Mouse (Mus musculus) gonadal fat pad, adult 2 months (tissue): ENCODE measurements around the gene Kcnip2. TPM values are rescaled to one million over a fixed set of nuclear protein-coding genes. Genes with fewer than 3 reads are reported as not detected.

Experiments used
- polyA plus RNA-seq: library from polyadenylated mRNA; depleted of rRNA; stranded (reverse); fragments of >200 nt; gene quantifications from 2 replicates; pipeline ENCODE4 v1.2.3, GENCODE M21; 2012; rRNA removed

Kcnip2 gene
- polyA plus RNA-seq, 1 experiment, result 2.0 TPM

Other genes with a start within 250 kb of the Kcnip2 start
- 85.9 and 114 TPM in 2 replicates for gene Fbxw4, start 155.7 kb downstream of the Kcnip2 start, polyA plus RNA-seq
- gene Fgf8, start 73.1 kb downstream of the Kcnip2 start, polyA plus RNA-seq, result 0.18 and 0.19 TPM in 2 replicates
- gene Npm3, start 66.5 kb downstream of the Kcnip2 start, polyA plus RNA-seq, result 46.8 and 53.0 TPM in 2 replicates
- 26.2 and 31.6 TPM in 2 replicates for gene Mgea5, start 32.2 kb downstream of the Kcnip2 start, polyA plus RNA-seq
- 11.1 and 12.3 TPM in 2 replicates for gene Armh3, start 182.4 kb upstream of the Kcnip2 start, polyA plus RNA-seq
- 6.9 and 7.5 TPM in 2 replicates for gene Hps6, start 187.4 kb upstream of the Kcnip2 start, polyA plus RNA-seq
- gene Pprc1, start 228.8 kb upstream of the Kcnip2 start, polyA plus RNA-seq, result 12.0 and 14.3 TPM in 2 replicates
- gene Ldb1, start 229.2 kb upstream of the Kcnip2 start, polyA plus RNA-seq, result 173 and 193 TPM in 2 replicates